Mouse (Mus musculus): ENCODE results near the gene Dnmt3c. TPM values are rescaled to one million over a fixed set of nuclear protein-coding genes. Genes with fewer than 3 reads are reported as not detected.

The Dnmt3c gene
- total RNA-seq, 1 experiment from 2014 or later, result not detected

- peak; percentile 90 to 94 for ATAC-seq (replicated peaks in 1 of 2; ENCODE audit: insufficient read depth in 1 of 2, low FRiP score in 2 of 2, low TSS enrichment in 1 of 2, low read depth in 1 of 2, poor library complexity in 2 of 2, severe bottlenecking in 2 of 2)
Measured at GRCm38 (mm10) chr2:153778638-153779362, 82.3 kb downstream of the Dnmt3c start.

Other genes starting within 250 kb of the Dnmt3c start
- not detected in 2 replicates for gene 4930404H24Rik, start 203.9 kb upstream of the Dnmt3c start, total RNA-seq (2017)
- gene Nol4l, start 166.7 kb upstream of the Dnmt3c start, total RNA-seq (2017), result 5.2 and 8.1 TPM in 2 replicates
- gene Commd7, start 63.9 kb upstream of the Dnmt3c start, total RNA-seq (2017), result 37.0 and 55.8 TPM in 2 replicates
- 41.4 and 43.8 TPM in 2 replicates for gene Dnmt3b, start 47.2 kb upstream of the Dnmt3c start, total RNA-seq (2017)
- 134 and 210 TPM in 2 replicates for gene Mapre1, start 44.6 kb downstream of the Dnmt3c start, total RNA-seq (2017)
- gene Efcab8, start 83.3 kb downstream of the Dnmt3c start, total RNA-seq (2017), result 0.19 TPM in 1 of 2 replicates, not detected in the other
- not detected in 2 replicates for gene Sun5, start 174.4 kb downstream of the Dnmt3c start, total RNA-seq (2017)
- not detected in 2 replicates for gene Bpifb2, start 178.4 kb downstream of the Dnmt3c start, total RNA-seq (2017)
- gene Bpifb6, start 203.7 kb downstream of the Dnmt3c start, total RNA-seq (2017), result not detected in 2 replicates
- gene Bpifb3, start 221.6 kb downstream of the Dnmt3c start, total RNA-seq (2017), result not detected in 2 replicates
- gene Bpifb4, start 241.6 kb downstream of the Dnmt3c start, total RNA-seq (2017), result not detected in 2 replicates